Mouse (Mus musculus): ENCODE measurements around the gene Fam234b. TPM values are rescaled to one million over a fixed set of nuclear protein-coding genes. Genes with fewer than 3 reads are reported as not detected.

Fam234b gene
- polyA plus RNA-seq, 1 experiment from 2014 or later, result 30.3 TPM

DNA sequence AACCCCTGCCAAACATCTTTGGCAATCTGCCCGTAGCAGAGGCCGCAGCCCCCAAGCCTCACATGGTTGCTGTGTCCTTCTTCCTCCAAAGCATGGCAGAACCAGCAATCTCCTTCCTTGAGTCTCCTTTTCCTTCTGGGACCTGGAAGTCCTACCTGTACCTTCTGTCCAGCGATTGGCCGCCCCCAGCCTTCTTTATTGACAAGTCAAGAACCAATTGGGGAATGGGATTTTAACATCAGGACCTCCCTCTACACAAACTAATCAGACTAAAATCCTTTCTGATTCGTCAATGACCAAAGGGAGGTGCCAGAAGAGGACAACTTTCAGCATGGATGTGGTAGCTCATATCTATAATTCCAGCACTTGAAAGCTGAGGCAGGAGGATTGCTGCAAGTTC is 22.1 kb downstream of the Fam234b start:
- Histone ChIP-seq H3K9ac (no peak overlapping the region), H3K27me3 (no peaks in the 10 kb centered on the region), H3K4me3 (replicated peaks) (no peak overlapping the region), H3K9me3 (replicated peaks) (no peaks in the 10 kb centered on the region), H3K4me1 (replicated peaks) (peaks cover 2% of the 10 kb centered on the region; the same call in 1 of the 2 replicates), H3K27ac (replicated peaks) (no peak overlapping the region), H3K36me3 (replicated peaks) (peaks cover 90% of the 10 kb centered on the region), H3K4me2 (no peak overlapping the region)
- 78% methylated on average over 5 of the region's 5 CpGs for WGBS (ENCODE audit: insufficient replicate concordance)
- no peak for ATAC-seq (ENCODE audit: insufficient read depth)

DNA sequence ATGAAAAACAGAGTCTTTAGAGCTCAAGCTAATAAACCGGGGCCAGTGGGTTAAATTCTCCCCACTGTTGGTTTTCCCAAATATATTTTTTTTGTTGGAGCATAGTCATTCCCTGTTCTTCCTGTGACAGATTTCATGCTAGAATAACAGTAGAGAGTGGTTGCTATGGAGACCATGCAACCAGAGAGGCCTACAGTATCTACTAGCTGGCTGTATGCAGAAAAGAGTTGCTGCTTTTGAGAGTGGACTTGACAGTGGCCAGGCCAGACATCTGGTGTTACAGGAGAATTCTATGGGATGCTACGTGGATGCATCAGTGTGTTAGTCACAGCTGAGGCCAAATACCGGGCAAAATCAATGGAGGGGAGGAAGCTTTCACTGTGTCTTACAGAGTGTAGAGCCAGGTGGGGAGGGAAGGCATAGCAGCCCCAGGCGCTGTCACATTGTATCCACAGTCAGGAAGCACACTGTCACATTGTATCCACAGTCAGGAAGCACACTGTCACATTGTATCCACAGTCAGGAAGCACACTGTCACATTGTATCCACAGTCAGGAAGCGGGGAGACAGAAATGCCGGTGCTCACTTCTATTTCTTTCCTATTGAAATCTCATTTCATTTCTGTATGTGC is 26.1 kb downstream of the Fam234b start:
- 66% methylated on average over 6 of the region's 6 CpGs for WGBS (ENCODE audit: insufficient replicate concordance)
- Histone ChIP-seq H3K36me3 (replicated peaks) (peaks cover 89% of the 10 kb centered on the region), H3K4me1 (replicated peaks) (no peaks in the 10 kb centered on the region; the same call in none of the 2 replicates), H3K4me3 (replicated peaks) (no peak overlapping the region), H3K9ac (no peak overlapping the region), H3K27ac (replicated peaks) (no peak overlapping the region), H3K27me3 (no peaks in the 10 kb centered on the region), H3K4me2 (no peak overlapping the region), H3K9me3 (replicated peaks) (no peaks in the 10 kb centered on the region)
- no peak for ATAC-seq (ENCODE audit: insufficient read depth)

DNA sequence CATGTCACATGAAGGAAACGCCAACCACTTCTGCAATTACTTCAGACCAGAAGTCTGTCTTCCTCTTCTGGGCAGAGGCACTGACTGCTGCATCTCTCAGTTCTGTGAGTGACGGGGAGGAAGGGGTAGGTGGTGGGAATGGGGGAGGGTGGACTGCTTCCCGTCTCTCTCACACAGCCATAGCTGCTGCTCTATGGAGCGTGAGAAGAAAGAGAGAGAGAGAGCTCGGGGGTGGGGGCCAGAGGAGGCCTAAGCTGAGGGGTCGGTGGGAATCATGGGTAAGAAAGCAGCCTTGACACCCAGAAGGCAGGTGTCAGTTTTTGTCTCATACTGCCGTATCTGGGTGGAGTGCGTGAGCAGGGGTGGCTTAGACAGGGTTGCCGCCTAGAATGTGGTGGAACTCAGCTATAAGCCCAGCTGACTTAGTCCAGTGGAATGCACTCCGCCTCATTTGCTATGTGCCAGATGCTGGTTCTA is 30.7 kb downstream of the Fam234b start:
- peaks cover 85% of the 10 kb centered on the region for H3K36me3 ChIP-seq (replicated peaks)
- H3K27me3 ChIP-seq, result no peaks in the 10 kb centered on the region
- 42% methylated on average over 10 of the region's 10 CpGs for WGBS (ENCODE audit: insufficient replicate concordance)
- H3K27ac ChIP-seq (replicated peaks), result no peak overlapping the region; the same call in 1 of the 2 replicates
- no peaks in the 10 kb centered on the region; the same call in none of the 2 replicates for H3K4me1 ChIP-seq (replicated peaks)
- no peaks in the 10 kb centered on the region for H3K9me3 ChIP-seq (replicated peaks)
- no peak overlapping the region for H3K4me3 ChIP-seq (replicated peaks)
- H3K9ac ChIP-seq, result no peak overlapping the region
- ATAC-seq (ENCODE audit: insufficient read depth), result peak; percentile 53; the same call in 1 of the 2 replicates
- H3K4me2 ChIP-seq, result no peak overlapping the region

DNA sequence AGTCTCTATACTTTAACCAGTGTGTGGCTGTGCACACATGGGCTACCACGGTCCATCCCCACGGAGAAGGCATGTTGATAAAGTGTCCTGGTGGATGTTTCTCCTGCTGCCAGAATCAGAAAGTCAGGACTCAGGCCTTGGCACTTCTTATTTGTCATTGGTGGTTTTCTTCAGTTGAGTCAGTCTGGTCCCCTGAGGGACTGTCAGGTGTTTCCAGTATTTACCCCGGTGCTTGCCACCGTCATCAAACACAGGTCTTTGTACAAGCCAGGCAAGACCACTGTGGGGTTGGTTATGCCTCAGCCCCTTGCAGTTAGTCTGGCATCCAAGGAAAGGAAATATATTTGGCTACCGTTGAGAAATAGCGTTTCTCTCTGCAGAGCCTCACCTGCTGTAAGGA is 32.8 kb downstream of the Fam234b start:
- Histone ChIP-seq H3K4me2 (no peak overlapping the region), H3K27ac (replicated peaks) (no peak overlapping the region), H3K9me3 (replicated peaks) (no peaks in the 10 kb centered on the region), H3K4me1 (replicated peaks) (no peaks in the 10 kb centered on the region; the same call in none of the 2 replicates), H3K36me3 (replicated peaks) (peaks cover 94% of the 10 kb centered on the region), H3K9ac (no peak overlapping the region), H3K4me3 (replicated peaks) (no peak overlapping the region), H3K27me3 (no peaks in the 10 kb centered on the region)
- no peak for ATAC-seq (ENCODE audit: insufficient read depth)
- 89% methylated on average over 6 of the region's 6 CpGs for WGBS (ENCODE audit: insufficient replicate concordance)

DNA sequence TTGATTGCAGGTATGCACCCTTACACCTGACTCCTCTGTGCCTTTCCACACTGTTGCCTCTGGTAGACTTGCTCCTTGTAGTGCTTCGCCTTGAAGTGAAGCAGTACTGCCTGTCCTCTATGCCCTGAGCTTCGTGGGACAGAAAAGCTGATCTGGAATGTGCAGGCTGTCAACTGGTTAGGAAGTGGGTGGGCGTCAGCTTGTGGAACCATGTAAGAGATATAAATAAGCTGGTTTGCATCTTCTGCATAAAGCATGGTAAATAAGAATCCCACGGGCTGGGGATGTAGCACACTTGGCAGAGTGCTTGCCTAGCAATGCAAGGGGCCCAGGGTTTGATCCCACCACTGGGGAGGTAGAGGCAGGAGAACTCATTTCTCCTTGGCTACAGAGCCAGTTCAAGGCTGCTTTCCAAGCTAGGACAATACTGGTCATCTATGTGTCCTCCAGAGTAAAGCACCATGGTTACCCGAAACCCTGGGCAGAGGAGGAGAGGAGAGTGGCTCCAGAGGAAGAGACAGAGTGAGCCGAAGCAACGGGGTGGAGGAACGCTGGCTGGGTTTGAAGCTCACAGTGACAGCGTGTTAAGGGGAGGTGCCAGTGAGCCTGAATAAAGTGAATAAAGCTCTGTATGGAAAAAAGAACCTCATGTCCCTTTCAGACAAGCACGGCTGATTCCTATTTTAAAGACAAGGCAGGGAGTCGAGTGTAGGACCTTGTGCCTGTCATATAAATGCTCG is 34.8 kb downstream of the Fam234b start:
- H3K9ac ChIP-seq, result no peak overlapping the region
- H3K4me1 ChIP-seq (replicated peaks), result peaks cover 7% of the 10 kb centered on the region
- H3K27me3 ChIP-seq, result no peaks in the 10 kb centered on the region
- whole genome bisulfite sequencing (ENCODE audit: insufficient replicate concordance), result 76% methylated on average over 12 of the region's 12 CpGs
- ATAC-seq (ENCODE audit: insufficient read depth), result no peak
- no peak overlapping the region for H3K4me2 ChIP-seq
- H3K9me3 ChIP-seq (replicated peaks), result no peaks in the 10 kb centered on the region
- no peak overlapping the region for H3K4me3 ChIP-seq (replicated peaks)
- H3K27ac ChIP-seq (replicated peaks), result no peak overlapping the region
- peaks cover 92% of the 10 kb centered on the region for H3K36me3 ChIP-seq (replicated peaks)

DNA sequence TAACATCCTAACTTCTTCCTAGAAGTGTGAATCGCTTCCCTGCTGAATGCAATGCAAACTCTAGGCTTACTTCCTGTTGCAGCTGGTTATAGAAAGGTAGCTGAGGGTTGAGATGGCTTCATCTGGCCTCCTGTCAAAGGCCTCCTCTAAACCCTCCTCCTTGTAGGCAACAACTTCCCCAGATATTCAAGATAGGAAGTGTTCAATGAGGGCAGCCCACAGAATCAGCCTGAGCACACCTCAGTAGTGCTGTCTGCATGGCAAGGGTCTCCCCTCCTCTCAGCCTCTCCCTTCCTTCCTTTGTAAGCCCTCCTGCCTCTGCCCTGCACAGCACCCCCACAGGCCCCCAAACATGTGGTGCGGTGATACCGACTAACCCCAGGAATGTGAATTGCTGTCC is 38.0 kb downstream of the Fam234b start:
- ATAC-seq (ENCODE audit: insufficient read depth), result no peak
- Histone ChIP-seq H3K27ac (replicated peaks) (no peak overlapping the region), H3K4me1 (replicated peaks) (peaks cover 7% of the 10 kb centered on the region; the same call in 1 of the 2 replicates), H3K4me3 (replicated peaks) (no peak overlapping the region), H3K36me3 (replicated peaks) (peaks cover 61% of the 10 kb centered on the region), H3K27me3 (no peaks in the 10 kb centered on the region), H3K9ac (no peak overlapping the region), H3K4me2 (no peak overlapping the region), H3K9me3 (replicated peaks) (no peaks in the 10 kb centered on the region)
- 74% methylated on average over 3 of the region's 3 CpGs for WGBS (ENCODE audit: insufficient replicate concordance)

DNA sequence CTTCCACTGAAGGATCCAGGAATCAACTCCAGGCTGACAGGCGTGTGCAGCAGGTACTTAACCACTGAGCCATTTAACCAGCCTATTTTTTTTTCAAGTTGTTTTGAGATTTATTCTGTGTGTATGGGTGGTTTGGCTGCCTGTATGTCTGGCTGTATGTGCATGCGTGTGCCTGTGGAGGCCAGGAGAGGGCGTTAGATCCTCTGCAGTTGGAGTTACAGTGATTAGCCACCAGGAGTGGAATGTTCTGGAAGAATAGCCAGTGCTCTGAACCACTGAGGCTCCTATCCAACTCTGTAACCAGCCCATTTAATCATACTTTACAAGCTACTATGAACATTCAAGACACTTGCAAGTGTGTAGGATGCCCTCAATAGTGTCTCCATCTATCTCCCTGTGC is 38.8 kb downstream of the Fam234b start:
- Histone ChIP-seq H3K9me3 (replicated peaks) (no peaks in the 10 kb centered on the region), H3K4me2 (no peak overlapping the region), H3K4me1 (replicated peaks) (peaks cover 11% of the 10 kb centered on the region; the same call in 1 of the 2 replicates), H3K4me3 (replicated peaks) (no peak overlapping the region), H3K27ac (replicated peaks) (no peak overlapping the region), H3K27me3 (no peaks in the 10 kb centered on the region), H3K9ac (no peak overlapping the region), H3K36me3 (replicated peaks) (peaks cover 56% of the 10 kb centered on the region)
- WGBS (ENCODE audit: insufficient replicate concordance), result 77% methylated on average over 3 of the region's 3 CpGs
- ATAC-seq (ENCODE audit: insufficient read depth), result no peak

DNA sequence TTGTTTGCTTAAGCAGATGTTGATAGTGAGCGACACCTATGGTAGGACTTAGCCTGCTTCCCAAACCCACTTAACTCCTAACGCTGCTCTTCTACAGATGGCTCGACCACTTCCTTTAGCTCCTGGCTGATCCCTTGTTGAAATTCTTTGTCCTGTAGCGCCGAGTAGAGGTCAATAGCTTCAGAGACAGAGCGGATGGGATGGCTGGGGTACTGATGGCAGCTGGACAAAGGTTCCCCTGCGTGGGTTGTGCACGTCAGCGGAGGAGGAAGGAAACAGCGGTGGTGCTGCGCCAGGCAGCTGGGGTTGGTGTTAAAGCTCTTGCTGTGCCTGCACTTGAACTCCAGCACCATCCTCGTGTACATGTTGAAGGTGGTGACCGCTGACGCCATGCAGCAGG is 39.5 kb downstream of the Fam234b start:
- Histone ChIP-seq H3K4me2 (no peak overlapping the region), H3K9me3 (replicated peaks) (no peaks in the 10 kb centered on the region), H3K27ac (replicated peaks) (no peak overlapping the region), H3K9ac (no peak overlapping the region), H3K27me3 (no peaks in the 10 kb centered on the region), H3K36me3 (replicated peaks) (peaks cover 49% of the 10 kb centered on the region), H3K4me3 (replicated peaks) (no peak overlapping the region), H3K4me1 (replicated peaks) (peaks cover 11% of the 10 kb centered on the region; the same call in 1 of the 2 replicates)
- ATAC-seq (ENCODE audit: insufficient read depth), result no peak
- 29% methylated on average over 14 of the region's 14 CpGs for WGBS (ENCODE audit: insufficient replicate concordance)

DNA sequence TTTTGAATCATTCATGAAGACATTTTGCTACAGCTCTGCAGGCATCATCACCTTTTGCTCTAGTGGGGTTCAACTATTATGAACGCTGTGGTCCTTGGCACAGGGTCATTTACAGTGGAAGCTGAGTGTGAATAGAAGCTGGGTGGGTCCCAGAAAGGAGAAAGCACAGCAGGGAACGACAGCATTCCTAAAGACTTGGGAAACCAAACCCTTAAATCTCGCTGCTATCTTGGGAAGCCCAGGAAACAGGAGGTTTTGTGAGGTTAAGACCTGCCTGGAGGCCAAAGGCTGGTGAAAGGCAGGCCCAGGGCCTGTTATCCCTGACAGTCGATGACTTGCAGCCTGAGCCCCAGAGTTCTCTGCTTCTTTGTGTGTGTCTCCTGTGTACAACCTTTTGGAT is 40.4 kb downstream of the Fam234b start:
- WGBS (ENCODE audit: insufficient replicate concordance), result 63% methylated on average over 4 of the region's 4 CpGs
- Histone ChIP-seq H3K36me3 (replicated peaks) (peaks cover 40% of the 10 kb centered on the region), H3K9me3 (replicated peaks) (no peaks in the 10 kb centered on the region), H3K4me2 (no peak overlapping the region), H3K4me3 (replicated peaks) (no peak overlapping the region), H3K9ac (no peak overlapping the region), H3K4me1 (replicated peaks) (peaks cover 11% of the 10 kb centered on the region; the same call in 1 of the 2 replicates), H3K27me3 (no peaks in the 10 kb centered on the region), H3K27ac (replicated peaks) (no peak overlapping the region)
- no peak for ATAC-seq (ENCODE audit: insufficient read depth)

DNA sequence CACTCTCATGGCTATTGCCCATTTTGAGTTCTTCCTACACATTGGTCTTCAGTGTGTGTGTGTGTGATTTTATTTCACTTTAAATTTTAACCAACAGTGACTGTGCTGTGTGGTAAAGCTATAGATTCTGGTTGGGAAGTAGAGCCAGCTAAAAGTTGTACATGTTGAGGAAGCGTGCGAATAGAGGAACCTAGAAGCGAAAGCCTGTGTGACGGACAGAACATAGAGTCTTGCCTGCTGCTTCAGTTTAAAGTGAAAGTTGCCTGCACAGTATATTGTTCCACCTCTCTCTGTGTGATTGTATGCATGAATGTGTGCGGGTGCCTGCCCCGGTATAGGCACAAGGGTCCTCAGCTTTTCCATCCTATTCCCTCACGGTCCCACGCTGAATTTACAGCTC is 42.6 kb downstream of the Fam234b start:
- H3K27me3 ChIP-seq, result no peaks in the 10 kb centered on the region
- 80% methylated on average over 8 of the region's 8 CpGs for WGBS (ENCODE audit: insufficient replicate concordance)
- no peak for ATAC-seq (ENCODE audit: insufficient read depth)

DNA sequence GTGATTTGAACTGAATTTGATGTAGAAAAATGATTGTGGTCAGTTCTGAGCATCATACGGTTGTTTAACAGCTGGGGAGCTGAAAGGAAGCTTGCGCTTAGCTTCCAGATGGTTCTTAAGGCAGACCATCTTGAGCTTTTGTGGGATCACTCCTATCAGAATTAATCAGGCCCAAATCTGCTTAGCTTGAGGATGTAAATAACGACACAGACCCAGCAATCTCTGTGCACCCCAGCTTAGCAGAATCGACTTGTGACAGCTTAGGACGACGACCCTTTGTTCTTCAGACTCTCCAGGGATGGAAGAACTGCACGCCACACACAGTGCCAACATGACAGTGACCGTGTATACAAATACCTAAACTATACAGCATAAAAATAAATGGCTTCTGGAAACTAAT is 47.8 kb downstream of the Fam234b start:
- no peak overlapping the region for H3K9ac ChIP-seq
- peaks cover 4% of the 10 kb centered on the region; the same call in 1 of the 2 replicates for H3K4me1 ChIP-seq (replicated peaks)
- H3K4me3 ChIP-seq (replicated peaks), result no peak overlapping the region
- 60% methylated on average over 8 of the region's 8 CpGs for WGBS (ENCODE audit: insufficient replicate concordance)
- no peaks in the 10 kb centered on the region for H3K36me3 ChIP-seq (replicated peaks)
- peaks cover 22% of the 10 kb centered on the region for H3K27me3 ChIP-seq
- no peak overlapping the region for H3K27ac ChIP-seq (replicated peaks)
- no peak for ATAC-seq (ENCODE audit: insufficient read depth)
- no peak overlapping the region for H3K4me2 ChIP-seq
- H3K9me3 ChIP-seq (replicated peaks), result no peaks in the 10 kb centered on the region

More for the DNA sequence above, 42.6 kb downstream of the Fam234b start:
- H3K27ac ChIP-seq (replicated peaks), result no peak overlapping the region
- peaks cover 18% of the 10 kb centered on the region for H3K36me3 ChIP-seq (replicated peaks)
- H3K4me3 ChIP-seq (replicated peaks), result no peak overlapping the region
- no peak overlapping the region for H3K9ac ChIP-seq
- H3K9me3 ChIP-seq (replicated peaks), result no peaks in the 10 kb centered on the region
- no peak overlapping the region for H3K4me2 ChIP-seq
- peaks cover 11% of the 10 kb centered on the region; the same call in 1 of the 2 replicates for H3K4me1 ChIP-seq (replicated peaks)

All from liver, embryonic 15.5 days (tissue).